Mouse (Mus musculus) embryo, embryonic 10 days (tissue): ENCODE measurements at regions not wholly inside any gene's neighbourhood (a gene's known extent, or its start where the extent isn't known, plus 50 kb on each side); places are given as distances from the start of the nearest gene placed in this dataset.
"Not testable (repeated sequence)": the region's sequence is repeated elsewhere in the genome, so short reads cannot be mapped to it uniquely, and the experiment has no call there.

Experiments
- DNase-seq: peaks from one replicate; pipeline ENCODE4 v3.0.0-alpha.2; 2015; ENCODE audit warnings: low spot score

DNA sequence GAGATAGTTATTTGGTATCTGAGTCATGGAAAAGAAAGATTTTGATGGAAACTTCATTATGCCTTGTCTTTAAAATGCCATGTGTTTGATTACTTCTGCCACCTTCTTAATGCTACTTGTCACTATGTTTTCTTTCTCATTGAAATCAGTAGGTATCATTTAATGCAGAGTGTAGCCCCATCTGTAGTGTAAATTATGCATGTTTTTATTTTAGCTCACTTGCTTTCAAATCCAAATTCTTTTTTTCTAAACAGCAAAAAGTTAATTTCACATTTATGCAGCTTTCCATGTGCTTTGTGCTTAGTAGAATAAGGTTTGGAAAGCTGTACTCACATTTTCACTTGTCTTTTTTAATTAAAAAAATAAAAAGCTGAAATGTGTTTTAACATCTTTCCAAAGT is 748.0 kb upstream of the Epha7 start:
- DNase-seq = no peak

DNA sequence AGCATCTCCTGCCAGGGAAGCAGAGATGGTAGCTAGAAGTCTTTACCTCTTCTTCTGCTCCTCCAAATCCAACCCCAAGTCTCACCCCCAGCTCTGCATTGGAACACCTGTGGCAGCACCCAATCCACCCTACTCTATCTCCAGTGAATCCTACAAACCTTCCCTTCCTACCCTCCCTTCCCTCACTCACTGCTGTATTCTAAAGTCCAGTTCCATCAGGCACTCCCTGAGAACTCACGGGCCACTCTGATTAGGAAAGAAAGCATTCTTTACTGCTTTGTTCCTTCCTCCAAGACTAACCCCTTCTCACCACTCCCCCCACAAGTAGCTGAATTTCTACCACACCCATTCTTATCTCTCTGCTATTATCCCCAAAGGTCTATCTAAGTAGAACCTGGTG is 747.1 kb upstream of the Epha7 start:
- DNase-seq = no peak

GRCm38 (mm10) chr4:28079030-28079429 is 733.9 kb upstream of the Epha7 start:
- no peak for DNase-seq

GRCm38 (mm10) chr4:28092854-28093253 is 720.1 kb upstream of the Epha7 start:
- no peak for DNase-seq

DNA sequence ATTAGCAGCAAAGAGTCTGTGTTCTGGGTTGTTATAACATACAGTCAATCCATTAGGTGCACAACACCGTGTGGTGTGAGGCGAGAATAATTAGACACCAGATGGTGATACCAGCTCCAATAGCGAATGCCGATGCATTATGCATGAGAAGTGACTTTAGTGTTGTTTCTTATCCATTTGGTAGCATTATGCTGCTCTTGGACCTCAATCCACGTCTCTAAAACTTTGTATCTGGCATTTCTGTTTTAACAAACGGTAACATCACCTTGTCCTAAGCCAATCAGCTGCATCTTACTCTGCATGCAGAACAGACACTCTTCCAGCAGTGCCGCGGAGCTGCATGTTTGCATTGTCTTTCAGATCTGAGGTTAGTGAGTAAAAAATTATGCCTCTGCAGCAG is 669.8 kb upstream of the Epha7 start:
- peak; percentile 10 for DNase-seq

DNA sequence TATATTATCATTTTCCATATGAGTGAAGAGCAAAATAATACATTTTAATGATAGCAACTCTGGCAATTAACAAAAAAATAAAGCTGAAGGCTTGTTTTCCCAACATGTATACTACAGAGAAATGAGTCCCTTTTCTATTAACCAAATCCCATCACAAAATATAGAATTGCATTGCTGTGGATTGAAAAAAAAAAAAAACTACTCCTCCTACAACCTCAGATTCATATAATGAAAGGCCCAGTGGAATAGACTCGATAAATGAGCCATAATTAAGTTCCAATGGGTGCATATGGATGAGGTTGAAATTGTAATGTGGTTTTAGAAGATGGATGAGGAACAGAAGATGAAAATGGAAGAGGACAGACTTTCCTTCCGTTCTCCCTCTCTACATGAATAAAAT is 657.8 kb upstream of the Epha7 start:
- DNase-seq = no peak

GRCm38 (mm10) chr4:28176771-28177170 is 636.2 kb upstream of the Epha7 start:
- DNase-seq = peak; percentile 84

- DNase-seq = peak; percentile 27
These were observed 622.1 kb upstream of the Epha7 start for GRCm38 (mm10) chr4:28190861-28191260.

- no peak for DNase-seq
These were observed 585.2 kb upstream of the Epha7 start for GRCm38 (mm10) chr4:28227594-28228208.

DNA sequence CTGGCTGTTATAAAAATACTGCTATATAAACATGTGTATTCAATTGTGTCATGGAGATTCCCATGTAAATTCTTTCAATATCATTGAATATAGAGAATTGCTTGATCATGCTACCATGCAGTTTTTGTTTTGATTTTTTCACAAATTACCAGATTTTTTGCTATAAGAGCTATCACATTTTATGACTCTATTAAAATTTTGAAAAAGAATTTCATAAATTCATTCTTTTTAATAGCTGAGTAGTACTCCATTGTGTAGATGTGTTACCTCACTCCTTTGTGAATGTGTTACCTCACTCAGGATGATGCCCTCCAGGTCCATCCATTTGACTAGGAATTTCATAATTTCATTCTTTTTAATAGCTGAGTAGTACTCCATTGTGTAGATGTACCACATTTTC is 577.4 kb upstream of the Epha7 start:
- DNase-seq = not testable (repeated sequence)

DNA sequence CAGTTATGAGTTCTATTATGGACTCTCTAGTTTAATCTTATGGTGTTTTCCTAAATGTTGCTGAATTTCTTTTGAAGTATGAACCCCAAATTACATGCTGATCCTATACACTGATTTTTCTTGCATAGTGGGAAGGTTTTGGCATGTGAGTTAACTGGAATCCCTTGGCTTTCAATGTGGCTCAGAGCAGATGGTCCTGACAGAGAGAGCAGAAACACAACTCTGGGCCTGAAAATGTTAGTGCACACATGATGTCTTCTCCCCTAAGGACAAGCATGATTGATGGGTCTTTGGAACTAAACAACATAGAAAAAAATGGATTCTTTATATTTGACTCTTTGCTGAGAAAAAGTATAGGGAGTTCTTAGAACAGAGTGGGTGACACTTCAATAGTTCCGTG is 570.7 kb upstream of the Epha7 start:
- no peak for DNase-seq
